Mouse (Mus musculus): ENCODE results near the gene Ptger3. TPM values are rescaled to one million over a fixed set of nuclear protein-coding genes. Genes with fewer than 3 reads are reported as not detected.

Ptger3 gene
- total and polyA plus RNA-seq, 2 experiments from 2014 or later: 9.0 to 16.5 TPM

GRCm38 (mm10) chr3:157534786-157535415 lies 31.8 kb upstream of the Ptger3 start:
- peak overlapping the region; percentile 66 for H3K9ac ChIP-seq (replicated peaks; ENCODE audit: low read length)
- H3K4me2 ChIP-seq (ENCODE audit: low read depth, low read length): peak overlapping the region; percentile 52
- peaks cover 27% of the 10 kb centered on the region for H3K27me3 ChIP-seq (ENCODE audit: insufficient read depth, low read length)
- ATAC-seq: peak; percentile 36
- H3K27ac ChIP-seq: peak overlapping the region; percentile 98
- H3K36me3 ChIP-seq (ENCODE audit: insufficient read depth, low read length): no peaks in the 10 kb centered on the region
- H3K9me3 ChIP-seq (ENCODE audit: low read length): no peaks in the 10 kb centered on the region
- WGBS: 2% methylated on average over 15 of the region's 15 CpGs
- TF ChIP-seq CTCF (IDR thresholded peaks at IDR 0.05; ENCODE audit: low read depth): no peak
- peak overlapping the region; percentile 59 for H3K4me3 ChIP-seq (ENCODE audit: low read length)
- H3K4me1 ChIP-seq (ENCODE audit: insufficient read depth, low read length): no peaks in the 10 kb centered on the region
- DNase-seq (ENCODE audit: low spot score): peak; percentile 29

GRCm38 (mm10) chr3:157549323-157549722 lies 17.4 kb upstream of the Ptger3 start:
- no peak for ATAC-seq

GRCm38 (mm10) chr3:157549758-157550600 lies 16.7 kb upstream of the Ptger3 start:
- 96% methylated on average over 3 of the region's 3 CpGs for WGBS
- H3K4me3 ChIP-seq (ENCODE audit: low read length): no peak overlapping the region
- H3K4me2 ChIP-seq (ENCODE audit: low read depth, low read length): no peak overlapping the region
- ATAC-seq (peak; percentile 18; the same call in 1 of the 2 replicates), DNase-seq (ENCODE audit: low spot score) (no peak)
- H3K4me1 ChIP-seq (ENCODE audit: insufficient read depth, low read length): no peaks in the 10 kb centered on the region
- no peaks in the 10 kb centered on the region for H3K27me3 ChIP-seq (ENCODE audit: insufficient read depth, low read length)
- no peak for TF ChIP-seq CTCF (IDR thresholded peaks at IDR 0.05; ENCODE audit: low read depth)
- no peak overlapping the region for H3K27ac ChIP-seq
- H3K9ac ChIP-seq (replicated peaks; ENCODE audit: low read length): no peak overlapping the region
- H3K9me3 ChIP-seq (ENCODE audit: low read length): no peaks in the 10 kb centered on the region
- H3K36me3 ChIP-seq (ENCODE audit: insufficient read depth, low read length): peaks cover 17% of the 10 kb centered on the region

More at GRCm38 (mm10) chr3:157549323-157549722, 17.4 kb upstream of the Ptger3 start:
- Histone ChIP-seq H3K9me3 (ENCODE audit: low read length) (no peaks in the 10 kb centered on the region), H3K4me3 (ENCODE audit: low read length) (no peak overlapping the region), H3K9ac (replicated peaks; ENCODE audit: low read length) (no peak overlapping the region), H3K4me2 (ENCODE audit: low read depth, low read length) (no peak overlapping the region), H3K4me1 (ENCODE audit: insufficient read depth, low read length) (no peaks in the 10 kb centered on the region), H3K36me3 (ENCODE audit: insufficient read depth, low read length) (peaks cover 22% of the 10 kb centered on the region), H3K27ac (no peak overlapping the region), H3K27me3 (ENCODE audit: insufficient read depth, low read length) (no peaks in the 10 kb centered on the region)
- DNase-seq (ENCODE audit: low spot score): no peak
- TF ChIP-seq CTCF (IDR thresholded peaks at IDR 0.05; ENCODE audit: low read depth): no peak
- WGBS: 94% methylated on average over 2 of the region's 2 CpGs

- peaks cover 23% of the 10 kb centered on the region for H3K27me3 ChIP-seq (ENCODE audit: insufficient read depth, low read length)
- H3K27ac ChIP-seq: no peak overlapping the region
- TF ChIP-seq CTCF (IDR thresholded peaks at IDR 0.05; ENCODE audit: low read depth): peak; percentile 73
- no peak overlapping the region for H3K9ac ChIP-seq (replicated peaks; ENCODE audit: low read length)
- H3K4me1 ChIP-seq (ENCODE audit: insufficient read depth, low read length): 0 out of 2 replicates have a peak, but pooled peaks cover 6% of the 10 kb centered on the region
- 13% methylated on average over 2 of the region's 2 CpGs for WGBS
- no peak overlapping the region for H3K4me3 ChIP-seq (ENCODE audit: low read length)
- no peaks in the 10 kb centered on the region for H3K9me3 ChIP-seq (ENCODE audit: low read length)
- H3K4me2 ChIP-seq (ENCODE audit: low read depth, low read length): no peak overlapping the region
- ATAC-seq: peak; percentile 21; the same call in 1 of the 2 replicates
- no peaks in the 10 kb centered on the region for H3K36me3 ChIP-seq (ENCODE audit: insufficient read depth, low read length)
- DNase-seq (ENCODE audit: low spot score): peak; percentile 88
Measured at GRCm38 (mm10) chr3:157565196-157565595, 1.5 kb upstream of the Ptger3 start.

GRCm38 (mm10) chr3:157567566-157568132 lies 957 bp downstream of the Ptger3 start:
- no peak overlapping the region for H3K27ac ChIP-seq
- H3K9ac ChIP-seq (replicated peaks; ENCODE audit: low read length): peak overlapping the region; percentile 33; the same call in 1 of the 2 replicates
- no peak for DNase-seq (ENCODE audit: low spot score)
- peak overlapping the region; percentile 49 for H3K4me3 ChIP-seq (ENCODE audit: low read length)
- 3% methylated on average over 34 of the region's 34 CpGs for WGBS
- H3K4me2 ChIP-seq (ENCODE audit: low read depth, low read length): peak overlapping the region; percentile 80
- H3K36me3 ChIP-seq (ENCODE audit: insufficient read depth, low read length): no peaks in the 10 kb centered on the region
- TF ChIP-seq CTCF (IDR thresholded peaks at IDR 0.05; ENCODE audit: low read depth): no peak
- H3K4me1 ChIP-seq (ENCODE audit: insufficient read depth, low read length): 0 out of 2 replicates have a peak, but pooled peaks cover 6% of the 10 kb centered on the region
- H3K9me3 ChIP-seq (ENCODE audit: low read length): no peaks in the 10 kb centered on the region
- peak; percentile 13; the same call in 1 of the 2 replicates for ATAC-seq
- H3K27me3 ChIP-seq (ENCODE audit: insufficient read depth, low read length): peaks cover 23% of the 10 kb centered on the region

GRCm38 (mm10) chr3:157572011-157572410 lies 5.3 kb downstream of the Ptger3 start:
- Histone ChIP-seq H3K36me3 (ENCODE audit: insufficient read depth, low read length) (no peaks in the 10 kb centered on the region), H3K9me3 (ENCODE audit: low read length) (no peaks in the 10 kb centered on the region), H3K4me2 (ENCODE audit: low read depth, low read length) (no peak overlapping the region), H3K27ac (no peak overlapping the region), H3K27me3 (ENCODE audit: insufficient read depth, low read length) (peaks cover 18% of the 10 kb centered on the region), H3K4me1 (ENCODE audit: insufficient read depth, low read length) (0 out of 2 replicates have a peak, but pooled peaks cover under 1% of the 10 kb centered on the region), H3K9ac (replicated peaks; ENCODE audit: low read length) (no peak overlapping the region), H3K4me3 (ENCODE audit: low read length) (no peak overlapping the region)
- TF ChIP-seq CTCF (IDR thresholded peaks at IDR 0.05; ENCODE audit: low read depth): no peak
- ATAC-seq: no peak
- DNase-seq (ENCODE audit: low spot score): no peak
- 87% methylated on average over 6 of the region's 6 CpGs for WGBS
